Mouse (Mus musculus): ENCODE data around the gene Hmgcs1. TPM values are rescaled to one million over a fixed set of nuclear protein-coding genes. Genes with fewer than 3 reads are reported as not detected.
"Not testable (repeated sequence)": the region's sequence is repeated elsewhere in the genome, so short reads cannot be mapped to it uniquely, and the experiment has no call there.

Gene Hmgcs1
- polyA plus RNA-seq, 1 experiment from 2014 or later, result 161 TPM

DNA sequence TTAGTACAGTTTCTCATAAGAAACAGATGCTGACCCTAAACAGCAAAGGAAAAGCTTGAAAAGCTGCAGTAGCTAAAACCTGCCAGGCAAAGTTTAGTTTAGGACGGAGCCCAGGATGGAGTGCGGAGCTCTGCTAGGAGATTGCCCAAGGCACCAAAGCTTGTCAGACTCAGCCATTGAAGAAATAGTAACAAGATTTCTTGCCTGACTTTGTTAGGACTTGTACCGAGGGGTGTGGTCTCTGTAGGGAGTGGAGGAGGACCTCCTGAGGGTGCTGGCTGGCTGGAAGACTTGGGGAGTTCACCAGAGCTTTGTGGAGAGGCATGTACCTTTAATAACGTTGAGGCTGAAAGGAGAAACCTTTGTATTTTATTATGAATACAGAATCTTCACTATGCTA lies 5.5 kb downstream of the Hmgcs1 start:
- peaks cover 23% of the 10 kb centered on the region for H3K36me3 ChIP-seq (ENCODE audit: control insufficient read depth, insufficient read depth, low read length)
- no peak overlapping the region for H3K27ac ChIP-seq (ENCODE audit: low read depth, low read length)
- no peak overlapping the region for H3K4me2 ChIP-seq (replicated peaks; ENCODE audit: low read depth, low read length)
- H3K27me3 ChIP-seq (ENCODE audit: control insufficient read depth, insufficient read depth, low read length), result no peaks in the 10 kb centered on the region
- H3K4me1 ChIP-seq (ENCODE audit: control insufficient read depth, insufficient read depth, low read length), result peaks cover 10% of the 10 kb centered on the region; the same call in 1 of the 2 replicates
- no peaks in the 10 kb centered on the region for H3K9me3 ChIP-seq (ENCODE audit: control insufficient read depth, low read length)
- H3K4me3 ChIP-seq (ENCODE audit: low read length), result no peak overlapping the region
- no peak overlapping the region for H3K9ac ChIP-seq (ENCODE audit: low read depth, low read length)
- 69% methylated on average over 4 of the region's 4 CpGs for WGBS
- no peak for ATAC-seq (ENCODE audit: low FRiP score, low TSS enrichment)

DNA sequence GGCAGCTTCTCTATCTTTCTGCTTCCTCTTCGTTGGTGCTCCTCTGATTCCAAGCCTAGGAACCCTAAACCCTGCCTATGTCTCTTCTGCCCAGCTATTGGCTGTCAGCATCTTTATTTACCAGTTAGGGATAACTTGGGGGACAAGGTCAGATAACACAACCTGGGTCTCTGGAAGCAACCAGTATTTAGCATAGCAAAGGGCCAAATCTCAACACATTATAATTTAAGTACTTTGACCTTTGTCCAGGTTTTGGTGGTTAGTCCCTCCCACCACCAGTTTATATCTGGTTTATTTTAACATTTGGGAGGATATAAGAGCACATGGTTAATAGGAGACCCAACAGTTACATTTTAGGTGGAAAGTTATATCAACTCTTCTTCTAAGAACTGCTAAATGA lies 6.3 kb downstream of the Hmgcs1 start:
- Histone ChIP-seq H3K9ac (ENCODE audit: low read depth, low read length) (no peak overlapping the region), H3K36me3 (ENCODE audit: control insufficient read depth, insufficient read depth, low read length) (peaks cover 28% of the 10 kb centered on the region), H3K4me3 (ENCODE audit: low read length) (no peak overlapping the region), H3K4me2 (replicated peaks; ENCODE audit: low read depth, low read length) (no peak overlapping the region), H3K27me3 (ENCODE audit: control insufficient read depth, insufficient read depth, low read length) (no peaks in the 10 kb centered on the region), H3K9me3 (ENCODE audit: control insufficient read depth, low read length) (no peaks in the 10 kb centered on the region), H3K27ac (ENCODE audit: low read depth, low read length) (no peak overlapping the region), H3K4me1 (ENCODE audit: control insufficient read depth, insufficient read depth, low read length) (peaks cover 5% of the 10 kb centered on the region; the same call in 1 of the 2 replicates)
- ATAC-seq (ENCODE audit: low FRiP score, low TSS enrichment), result no peak; the same call in 1 of the 2 replicates
- WGBS, result 74% methylated on average over 1 of the region's 1 CpGs

DNA sequence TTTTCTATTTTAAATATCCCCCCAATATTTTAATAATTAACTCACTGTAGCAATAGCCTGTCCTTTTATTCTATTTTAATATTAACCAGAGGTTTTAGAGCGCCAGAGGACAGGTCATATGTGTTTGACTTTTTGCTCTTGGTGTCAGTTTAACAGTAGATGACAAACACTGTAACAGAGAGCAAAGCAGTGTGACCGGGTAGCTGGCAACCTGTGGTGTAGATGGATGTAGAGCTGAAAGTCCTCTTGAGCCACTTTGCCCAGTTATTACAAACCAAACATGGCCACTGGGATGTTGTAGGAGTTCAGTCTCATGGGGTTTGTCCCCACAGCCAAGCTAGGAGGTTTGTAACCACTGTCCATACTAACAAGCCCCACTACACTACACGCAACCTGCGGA lies 8.3 kb downstream of the Hmgcs1 start:
- H3K9me3 ChIP-seq (ENCODE audit: control insufficient read depth, low read length), result no peaks in the 10 kb centered on the region
- H3K27ac ChIP-seq (ENCODE audit: low read depth, low read length), result no peak overlapping the region
- no peak for ATAC-seq (ENCODE audit: low FRiP score, low TSS enrichment)
- H3K9ac ChIP-seq (ENCODE audit: low read depth, low read length), result no peak overlapping the region
- peaks cover 42% of the 10 kb centered on the region for H3K36me3 ChIP-seq (ENCODE audit: control insufficient read depth, insufficient read depth, low read length)
- H3K4me2 ChIP-seq (replicated peaks; ENCODE audit: low read depth, low read length), result no peak overlapping the region
- no peaks in the 10 kb centered on the region for H3K27me3 ChIP-seq (ENCODE audit: control insufficient read depth, insufficient read depth, low read length)
- no peak overlapping the region for H3K4me3 ChIP-seq (ENCODE audit: low read length)
- 86% methylated on average over 4 of the region's 4 CpGs for WGBS
- 0 out of 2 replicates have a peak, but pooled peaks cover 3% of the 10 kb centered on the region for H3K4me1 ChIP-seq (ENCODE audit: control insufficient read depth, insufficient read depth, low read length)

DNA sequence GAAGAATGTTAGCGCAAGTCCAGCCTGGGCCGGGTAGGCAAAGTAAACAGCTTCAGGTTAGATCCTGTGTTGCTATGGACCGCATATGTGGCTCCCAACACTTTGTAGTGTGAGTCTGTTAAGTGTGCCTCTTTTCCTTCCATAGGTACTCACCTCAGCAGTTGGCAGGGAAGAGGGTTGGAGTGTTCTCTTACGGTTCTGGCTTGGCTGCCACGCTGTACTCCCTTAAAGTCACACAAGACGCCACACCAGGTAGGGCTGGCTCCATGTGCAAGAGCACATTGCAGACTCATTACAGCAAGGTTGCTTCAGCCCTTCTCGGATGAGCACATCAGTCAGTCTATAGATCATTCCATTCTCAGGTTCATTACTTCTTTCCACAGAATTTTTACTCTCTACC lies 14.1 kb downstream of the Hmgcs1 start:
- H3K27me3 ChIP-seq (ENCODE audit: control insufficient read depth, insufficient read depth, low read length), result no peaks in the 10 kb centered on the region
- no peak overlapping the region for H3K27ac ChIP-seq (ENCODE audit: low read depth, low read length)
- no peaks in the 10 kb centered on the region for H3K9me3 ChIP-seq (ENCODE audit: control insufficient read depth, low read length)
- ATAC-seq (ENCODE audit: low FRiP score, low TSS enrichment), result no peak
- H3K4me3 ChIP-seq (ENCODE audit: low read length), result no peak overlapping the region
- peaks cover 72% of the 10 kb centered on the region for H3K36me3 ChIP-seq (ENCODE audit: control insufficient read depth, insufficient read depth, low read length)
- no peaks in the 10 kb centered on the region for H3K4me1 ChIP-seq (ENCODE audit: control insufficient read depth, insufficient read depth, low read length)
- WGBS, result 94% methylated on average over 7 of the region's 7 CpGs
- no peak overlapping the region for H3K9ac ChIP-seq (ENCODE audit: low read depth, low read length)
- no peak overlapping the region for H3K4me2 ChIP-seq (replicated peaks; ENCODE audit: low read depth, low read length)

DNA sequence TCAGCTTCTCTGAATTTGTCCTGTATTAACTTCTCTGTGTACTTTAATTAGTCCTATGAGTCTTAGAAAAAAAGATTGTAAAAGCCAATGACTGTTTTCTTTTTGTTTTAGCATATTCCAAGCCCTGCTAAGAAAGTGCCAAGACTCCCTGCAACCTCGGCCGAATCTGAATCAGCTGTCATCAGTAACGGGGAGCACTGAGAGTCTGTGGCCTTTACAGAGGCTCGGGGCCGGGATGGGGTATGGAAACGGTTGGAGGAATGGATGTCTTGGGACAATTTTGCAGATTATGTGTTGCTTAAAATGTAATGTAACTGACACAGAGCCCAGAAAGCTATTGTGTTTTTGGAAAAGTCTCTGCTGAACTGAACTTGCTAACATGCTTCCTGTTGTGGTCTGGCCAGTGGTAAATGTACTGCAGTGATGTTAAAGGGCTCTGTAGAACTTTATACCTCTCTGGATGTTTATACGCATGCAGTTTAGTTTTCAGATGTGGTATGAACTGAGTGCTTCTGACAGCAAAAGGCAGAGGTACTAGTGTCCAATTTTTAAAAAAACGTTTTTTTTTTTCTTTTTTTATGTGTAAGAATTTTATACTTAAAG lies 16.2 kb downstream of the Hmgcs1 start:
- not testable (repeated sequence) for H3K4me3 ChIP-seq (ENCODE audit: low read length); H3K4me2 ChIP-seq (replicated peaks; ENCODE audit: low read depth, low read length); H3K9me3 ChIP-seq (ENCODE audit: control insufficient read depth, low read length); ATAC-seq (ENCODE audit: low FRiP score, low TSS enrichment); H3K27me3 ChIP-seq (ENCODE audit: control insufficient read depth, insufficient read depth, low read length); H3K27ac ChIP-seq (ENCODE audit: low read depth, low read length); H3K9ac ChIP-seq (ENCODE audit: low read depth, low read length); H3K4me1 ChIP-seq (ENCODE audit: control insufficient read depth, insufficient read depth, low read length)
- peaks cover 69% of the 10 kb centered on the region for H3K36me3 ChIP-seq (ENCODE audit: control insufficient read depth, insufficient read depth, low read length)
- WGBS, result 88% methylated on average over 7 of the region's 8 CpGs

DNA sequence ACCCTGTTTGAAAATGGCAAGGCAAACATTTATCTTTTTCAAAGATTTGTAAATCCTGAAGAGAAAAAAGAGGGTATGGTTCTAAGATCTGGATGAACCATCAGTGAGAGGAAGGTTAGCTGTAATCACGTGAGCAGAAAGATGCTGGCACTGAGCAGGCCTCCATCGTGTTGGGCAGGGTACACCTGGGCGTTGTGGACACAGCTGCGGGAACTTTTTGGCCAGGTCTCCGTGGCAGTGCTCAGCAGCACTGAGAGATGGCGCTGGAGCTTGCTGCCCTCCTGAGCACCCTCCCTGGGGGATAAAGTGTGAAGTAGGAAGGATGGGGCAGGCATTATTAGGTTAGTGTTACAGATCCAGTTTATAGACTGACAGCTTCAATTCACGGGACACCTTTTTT lies 16.8 kb downstream of the Hmgcs1 start:
- WGBS, result 72% methylated on average over 7 of the region's 7 CpGs
- H3K27me3 ChIP-seq (ENCODE audit: control insufficient read depth, insufficient read depth, low read length), result no peaks in the 10 kb centered on the region
- no peak overlapping the region for H3K27ac ChIP-seq (ENCODE audit: low read depth, low read length)
- no peaks in the 10 kb centered on the region for H3K4me1 ChIP-seq (ENCODE audit: control insufficient read depth, insufficient read depth, low read length)
- no peak overlapping the region for H3K4me2 ChIP-seq (replicated peaks; ENCODE audit: low read depth, low read length)
- no peak for ATAC-seq (ENCODE audit: low FRiP score, low TSS enrichment)
- no peak overlapping the region for H3K9ac ChIP-seq (ENCODE audit: low read depth, low read length)
- no peaks in the 10 kb centered on the region for H3K9me3 ChIP-seq (ENCODE audit: control insufficient read depth, low read length)
- H3K36me3 ChIP-seq (ENCODE audit: control insufficient read depth, insufficient read depth, low read length), result peaks cover 69% of the 10 kb centered on the region
- H3K4me3 ChIP-seq (ENCODE audit: low read length), result no peak overlapping the region

DNA sequence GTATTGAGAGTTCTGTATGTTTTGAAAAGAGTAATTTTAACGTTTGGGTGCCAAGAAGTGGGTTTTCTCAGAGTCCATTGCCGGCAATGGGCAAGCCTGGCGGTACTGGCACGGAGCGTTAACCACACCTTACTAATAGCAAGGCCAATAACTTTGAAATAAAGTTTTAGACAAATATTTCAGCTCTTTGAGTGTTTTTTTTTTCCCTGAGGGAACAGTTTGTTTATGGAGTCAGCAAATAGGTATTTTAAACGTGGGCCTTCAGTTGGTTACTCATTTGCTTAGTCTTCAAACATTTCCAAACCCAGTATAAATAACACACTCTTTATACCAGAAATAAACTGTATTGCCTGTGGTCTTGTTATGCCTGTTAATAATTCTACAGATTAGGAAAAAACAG lies 17.7 kb downstream of the Hmgcs1 start:
- Histone ChIP-seq H3K4me2 (replicated peaks; ENCODE audit: low read depth, low read length) (no peak overlapping the region), H3K4me1 (ENCODE audit: control insufficient read depth, insufficient read depth, low read length) (no peaks in the 10 kb centered on the region), H3K4me3 (ENCODE audit: low read length) (no peak overlapping the region), H3K9ac (ENCODE audit: low read depth, low read length) (no peak overlapping the region), H3K27me3 (ENCODE audit: control insufficient read depth, insufficient read depth, low read length) (no peaks in the 10 kb centered on the region), H3K27ac (ENCODE audit: low read depth, low read length) (no peak overlapping the region), H3K36me3 (ENCODE audit: control insufficient read depth, insufficient read depth, low read length) (peaks cover 60% of the 10 kb centered on the region), H3K9me3 (ENCODE audit: control insufficient read depth, low read length) (no peaks in the 10 kb centered on the region)
- 77% methylated on average over 6 of the region's 6 CpGs for WGBS
- no peak for ATAC-seq (ENCODE audit: low FRiP score, low TSS enrichment)

DNA sequence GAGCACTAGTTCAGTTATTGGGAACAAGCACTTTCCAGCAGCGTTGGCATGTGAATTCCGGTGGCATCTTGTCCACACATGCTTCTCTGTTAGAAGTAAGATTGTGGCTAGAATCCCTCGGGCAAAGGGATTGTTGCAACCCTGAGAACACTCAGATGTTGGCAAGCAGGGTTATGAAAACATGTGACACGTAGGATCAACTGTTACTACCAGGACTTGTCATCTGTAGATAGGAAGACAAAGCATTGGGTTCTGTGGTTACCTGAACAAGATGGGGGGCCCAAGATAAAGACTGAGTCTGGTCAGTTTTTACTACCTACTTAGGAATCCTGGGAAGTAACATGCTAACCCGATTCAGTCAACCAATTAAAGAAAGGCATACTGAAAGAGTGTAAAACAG lies 18.8 kb downstream of the Hmgcs1 start:
- Histone ChIP-seq H3K9me3 (ENCODE audit: control insufficient read depth, low read length) (no peaks in the 10 kb centered on the region), H3K4me3 (ENCODE audit: low read length) (no peak overlapping the region), H3K27me3 (ENCODE audit: control insufficient read depth, insufficient read depth, low read length) (no peaks in the 10 kb centered on the region), H3K4me1 (ENCODE audit: control insufficient read depth, insufficient read depth, low read length) (no peaks in the 10 kb centered on the region), H3K36me3 (ENCODE audit: control insufficient read depth, insufficient read depth, low read length) (peaks cover 51% of the 10 kb centered on the region), H3K9ac (ENCODE audit: low read depth, low read length) (no peak overlapping the region), H3K27ac (ENCODE audit: low read depth, low read length) (no peak overlapping the region), H3K4me2 (replicated peaks; ENCODE audit: low read depth, low read length) (no peak overlapping the region)
- no peak for ATAC-seq (ENCODE audit: low FRiP score, low TSS enrichment)
- 84% methylated on average over 5 of the region's 5 CpGs for WGBS

DNA sequence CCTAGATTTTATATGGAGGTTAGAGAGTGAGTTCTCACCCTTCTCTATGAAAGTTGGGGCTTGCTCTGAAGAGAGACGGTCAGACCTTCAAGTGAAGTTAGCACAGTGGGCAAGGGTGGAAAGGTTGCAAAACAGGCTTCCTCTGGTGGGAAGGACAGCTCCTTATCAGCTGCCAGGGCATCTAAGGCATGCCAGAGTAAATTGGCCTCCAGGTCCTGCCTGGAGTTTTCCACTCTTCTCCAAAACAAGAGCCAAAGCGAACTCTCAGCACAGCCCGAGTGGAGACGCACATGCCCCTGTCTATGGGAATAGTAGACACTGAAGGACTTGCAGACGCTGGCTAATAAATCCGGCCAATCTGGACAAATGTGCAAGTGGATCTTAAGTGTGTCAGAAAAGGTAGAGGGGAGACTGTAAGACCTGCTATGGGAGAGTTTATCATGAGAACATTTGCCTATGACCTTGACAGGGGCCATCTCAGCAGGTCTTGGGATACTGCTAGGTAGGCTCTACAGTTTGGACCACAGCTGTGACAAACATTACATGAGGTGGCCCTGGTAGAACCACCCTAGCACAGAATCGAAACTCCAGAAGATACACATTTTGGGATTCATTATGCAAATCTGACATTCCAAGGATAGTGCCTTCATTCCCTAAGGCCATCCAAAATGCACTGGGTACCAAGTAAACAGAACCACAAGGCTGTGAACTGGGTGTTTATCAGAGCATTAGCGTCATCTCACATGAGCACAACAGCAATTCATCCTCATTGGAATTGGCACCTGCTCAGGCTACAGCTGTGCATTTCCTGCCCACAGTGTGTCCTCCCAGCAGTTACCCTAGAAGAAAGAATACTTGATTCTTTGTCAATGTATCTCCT lies 19.4 kb downstream of the Hmgcs1 start:
- ATAC-seq (ENCODE audit: low FRiP score, low TSS enrichment), result no peak
- no peaks in the 10 kb centered on the region for H3K27me3 ChIP-seq (ENCODE audit: control insufficient read depth, insufficient read depth, low read length)
- H3K27ac ChIP-seq (ENCODE audit: low read depth, low read length), result no peak overlapping the region
- H3K4me2 ChIP-seq (replicated peaks; ENCODE audit: low read depth, low read length), result no peak overlapping the region
- H3K36me3 ChIP-seq (ENCODE audit: control insufficient read depth, insufficient read depth, low read length), result peaks cover 44% of the 10 kb centered on the region
- 90% methylated on average over 8 of the region's 8 CpGs for WGBS
- H3K4me3 ChIP-seq (ENCODE audit: low read length), result no peak overlapping the region
- no peaks in the 10 kb centered on the region for H3K4me1 ChIP-seq (ENCODE audit: control insufficient read depth, insufficient read depth, low read length)
- no peak overlapping the region for H3K9ac ChIP-seq (ENCODE audit: low read depth, low read length)
- H3K9me3 ChIP-seq (ENCODE audit: control insufficient read depth, low read length), result no peaks in the 10 kb centered on the region

All from kidney, embryonic 14.5 days (tissue).